Mouse (Mus musculus): ENCODE results near the gene Prpsap1.
"Not testable (repeated sequence)": the region's sequence is repeated elsewhere in the genome, so short reads cannot be mapped to it uniquely, and the experiment has no call there.

Gene Prpsap1

GRCm38 (mm10) chr11:116515330-116516020 is 21.5 kb upstream of the Prpsap1 start:
- peak; percentile 34 for DNase-seq

DNA sequence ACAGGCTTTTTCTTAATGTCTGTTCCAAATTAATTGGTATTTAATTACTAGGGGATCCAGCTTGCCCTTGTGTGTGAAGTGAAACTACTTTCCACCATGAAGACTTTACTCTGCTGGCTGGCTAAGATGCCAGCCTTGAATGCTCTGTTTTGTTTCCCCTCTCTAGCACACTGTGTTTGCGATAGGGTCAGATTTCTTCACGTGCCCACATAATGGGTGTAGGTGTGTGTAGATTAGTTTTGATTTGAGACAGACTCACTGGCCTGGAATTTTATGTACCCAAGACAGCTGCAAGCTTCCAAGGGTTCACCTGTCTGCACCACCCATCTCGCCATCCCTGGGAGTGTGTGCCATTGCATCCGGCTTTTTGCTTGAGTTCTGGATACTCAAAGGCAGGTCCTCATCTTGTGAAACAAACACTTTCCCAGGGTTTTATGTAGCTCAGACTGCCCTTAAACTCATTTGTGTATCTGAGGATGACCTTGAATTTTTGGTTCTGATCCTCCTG is 19.6 kb upstream of the Prpsap1 start:
- DNase-seq: no peak

DNA sequence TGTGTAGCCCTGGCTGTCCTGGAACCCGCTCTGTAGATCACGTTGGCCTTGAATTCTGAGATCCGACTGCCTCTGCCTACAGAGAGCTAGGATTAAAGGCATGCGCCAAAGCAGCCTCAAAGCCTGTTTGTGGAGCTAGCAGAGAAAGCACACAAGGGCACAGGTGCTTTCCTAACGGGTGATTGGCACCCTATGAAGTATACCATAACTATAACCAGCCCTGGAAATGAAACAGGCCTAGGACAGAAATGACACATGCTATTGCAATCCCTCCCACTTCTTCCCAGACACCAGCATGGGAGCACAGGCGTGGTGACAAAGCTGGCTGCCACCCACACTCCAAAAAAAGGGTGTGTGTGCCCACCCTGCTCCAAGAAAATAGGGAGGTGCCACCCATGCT is 19.0 kb upstream of the Prpsap1 start:
- DNase-seq: no peak

- no peak for DNase-seq
Observed at GRCm38 (mm10) chr11:116512154-116512553, 18.2 kb upstream of the Prpsap1 start.

- no peak for DNase-seq
Observed at GRCm38 (mm10) chr11:116511301-116511868, 17.4 kb upstream of the Prpsap1 start.

GRCm38 (mm10) chr11:116508689-116509088 is 14.7 kb upstream of the Prpsap1 start:
- DNase-seq: no peak

GRCm38 (mm10) chr11:116506151-116506875 is 12.3 kb upstream of the Prpsap1 start:
- no peak for DNase-seq

- no peak for DNase-seq
Observed at GRCm38 (mm10) chr11:116505573-116505972, 11.6 kb upstream of the Prpsap1 start.

DNA sequence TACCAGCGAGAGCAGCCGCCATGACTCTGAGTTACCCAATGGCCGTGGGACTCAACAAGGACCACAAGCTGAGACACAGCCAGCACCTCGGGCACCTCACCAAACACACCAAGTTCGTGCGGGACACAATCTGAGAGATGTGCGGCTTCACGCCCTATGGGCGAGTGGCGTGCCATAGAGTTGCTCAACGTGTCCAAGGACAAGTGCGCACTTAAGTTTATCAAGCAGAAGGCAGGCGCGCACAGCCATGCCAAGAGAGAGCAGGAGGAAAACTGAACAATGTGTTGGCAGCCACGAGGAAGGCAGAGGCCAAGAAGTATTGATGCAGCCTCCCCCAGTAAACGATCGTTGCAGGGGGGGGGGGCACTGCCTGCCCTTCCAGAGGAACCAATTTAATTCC is 10.5 kb upstream of the Prpsap1 start:
- DNase-seq: no peak

DNA sequence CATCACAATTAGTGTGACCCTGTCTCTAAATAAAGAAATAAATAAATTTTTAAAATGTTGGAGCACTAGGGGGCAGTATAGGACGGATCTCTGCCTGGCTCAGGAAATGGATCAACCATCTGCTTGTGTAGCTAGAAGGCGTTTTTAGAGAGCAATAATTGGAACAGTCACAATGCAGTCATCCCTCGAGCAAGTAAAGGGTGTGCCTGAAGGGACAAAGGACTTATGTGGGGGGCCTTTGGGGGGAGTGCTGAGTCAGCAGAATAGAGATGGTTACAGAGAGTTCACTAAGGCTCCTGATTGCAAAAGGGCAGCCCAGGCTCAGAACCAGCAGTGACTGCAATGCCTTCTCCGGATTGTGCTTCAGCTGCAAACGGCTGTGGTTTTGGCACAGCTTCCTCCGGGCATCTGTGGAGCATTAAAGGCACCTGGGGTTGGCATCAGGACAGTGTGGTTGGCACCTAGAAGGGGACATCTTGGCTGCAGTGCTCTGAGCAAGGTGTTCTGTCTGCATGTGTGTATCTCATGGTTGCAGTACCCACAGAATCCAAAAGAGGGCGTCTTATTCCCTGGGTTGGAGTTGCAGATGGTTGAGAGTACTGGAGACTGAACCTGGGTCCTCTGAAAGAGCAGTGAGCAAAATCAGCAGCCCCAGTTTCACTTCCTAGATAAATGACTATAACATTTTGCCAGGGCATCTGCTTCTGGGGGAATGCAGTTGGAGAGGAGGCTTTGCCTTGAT is 7.2 kb upstream of the Prpsap1 start:
- peak; percentile 43 for DNase-seq

GRCm38 (mm10) chr11:116499018-116499417 is 5.0 kb upstream of the Prpsap1 start:
- DNase-seq: no peak

GRCm38 (mm10) chr11:116498596-116498995 is 4.6 kb upstream of the Prpsap1 start:
- no peak for DNase-seq

GRCm38 (mm10) chr11:116497313-116497712 is 3.3 kb upstream of the Prpsap1 start:
- DNase-seq: no peak

DNA sequence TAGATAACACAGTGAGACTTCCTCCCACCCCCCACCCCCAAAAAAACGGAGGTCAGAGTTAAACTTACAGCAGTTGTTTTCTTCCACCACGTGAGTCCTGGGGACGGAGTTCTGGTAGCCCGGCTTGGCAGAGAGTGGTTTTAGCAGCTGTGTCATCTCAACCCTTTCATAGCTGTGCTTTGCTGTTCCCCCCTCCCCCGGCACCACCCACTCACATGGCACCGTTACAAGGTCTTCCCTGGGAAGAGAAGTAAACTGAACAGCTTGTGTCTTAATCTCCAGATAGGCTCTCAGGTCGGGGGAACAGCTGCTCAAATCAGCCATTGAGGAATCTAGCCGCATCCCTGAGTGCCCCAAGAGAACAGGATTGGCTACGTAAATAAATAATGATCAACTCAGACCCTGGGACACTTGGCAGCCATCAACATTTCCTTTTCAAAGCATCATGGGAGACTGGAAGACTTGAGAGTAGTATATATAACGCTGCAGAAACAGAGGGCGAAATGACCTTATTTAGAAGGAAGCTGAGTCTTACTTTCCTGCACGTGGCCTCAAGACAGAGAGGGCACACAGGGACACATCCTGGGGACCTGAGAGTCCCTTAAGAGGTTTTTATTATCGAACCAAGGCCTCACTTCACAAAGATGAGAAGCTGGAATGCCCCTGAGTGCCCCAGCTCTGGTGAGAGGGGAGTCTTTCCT is 622 bp upstream of the Prpsap1 start:
- peak; percentile 43 for DNase-seq

DNA sequence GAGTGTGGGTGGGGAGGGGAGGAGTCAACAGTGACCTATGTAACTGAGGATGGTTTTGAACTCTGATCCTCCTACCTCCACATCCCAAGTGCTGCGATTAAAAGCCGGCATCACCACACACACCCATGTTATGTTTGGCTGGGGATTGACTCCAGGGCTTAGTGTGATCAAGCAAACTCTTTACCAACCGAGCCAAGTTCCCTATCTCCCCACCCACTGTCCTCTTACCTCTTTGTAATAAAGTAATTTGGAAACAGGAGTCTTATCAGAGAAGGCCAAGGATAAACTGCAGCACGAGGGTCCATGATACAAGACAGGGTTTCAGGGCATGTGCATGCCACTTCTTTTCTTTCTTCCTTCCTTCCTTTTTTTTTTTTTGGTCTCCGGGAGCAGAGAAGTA is 811 bp downstream of the Prpsap1 start:
- DNase-seq: no peak

DNA sequence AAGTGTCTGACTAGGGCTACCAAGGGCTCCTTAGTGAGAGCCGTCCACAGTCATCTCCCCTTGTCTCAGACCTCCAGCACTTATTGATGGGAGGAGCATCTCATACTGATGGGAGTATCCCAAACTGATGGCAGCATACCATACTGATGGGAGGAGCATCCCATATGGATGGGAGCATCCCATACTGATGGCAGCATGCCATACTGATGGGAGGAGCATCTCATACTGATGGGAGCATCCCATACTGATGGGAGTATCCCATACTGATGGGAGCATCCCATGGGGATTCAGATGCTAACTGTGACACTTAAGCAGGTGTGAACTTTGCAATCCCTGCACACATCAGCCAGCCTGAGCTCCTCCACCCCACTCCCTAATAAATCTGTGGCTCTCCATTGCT is 1.5 kb downstream of the Prpsap1 start:
- not testable (repeated sequence) for DNase-seq

DNA sequence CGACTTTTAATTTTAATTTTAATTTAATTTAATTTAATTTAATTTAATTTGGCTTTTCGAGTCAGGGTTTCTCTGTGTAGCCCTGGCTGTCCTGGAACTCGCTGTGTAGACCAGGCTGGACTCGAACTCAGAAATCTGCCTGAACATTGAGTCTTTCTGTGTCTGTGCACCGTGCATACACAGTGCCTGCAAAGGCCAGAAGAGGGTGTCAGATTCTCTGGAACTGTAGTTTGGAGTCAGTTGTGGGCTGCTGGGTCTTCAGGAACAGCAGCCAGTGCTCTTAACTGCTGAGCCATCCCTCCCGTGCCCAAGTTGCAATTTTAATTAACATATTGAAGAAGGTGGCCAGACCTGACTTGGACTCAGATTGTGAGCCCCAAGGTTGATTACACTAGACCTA is 2.7 kb downstream of the Prpsap1 start:
- DNase-seq: no peak

DNA sequence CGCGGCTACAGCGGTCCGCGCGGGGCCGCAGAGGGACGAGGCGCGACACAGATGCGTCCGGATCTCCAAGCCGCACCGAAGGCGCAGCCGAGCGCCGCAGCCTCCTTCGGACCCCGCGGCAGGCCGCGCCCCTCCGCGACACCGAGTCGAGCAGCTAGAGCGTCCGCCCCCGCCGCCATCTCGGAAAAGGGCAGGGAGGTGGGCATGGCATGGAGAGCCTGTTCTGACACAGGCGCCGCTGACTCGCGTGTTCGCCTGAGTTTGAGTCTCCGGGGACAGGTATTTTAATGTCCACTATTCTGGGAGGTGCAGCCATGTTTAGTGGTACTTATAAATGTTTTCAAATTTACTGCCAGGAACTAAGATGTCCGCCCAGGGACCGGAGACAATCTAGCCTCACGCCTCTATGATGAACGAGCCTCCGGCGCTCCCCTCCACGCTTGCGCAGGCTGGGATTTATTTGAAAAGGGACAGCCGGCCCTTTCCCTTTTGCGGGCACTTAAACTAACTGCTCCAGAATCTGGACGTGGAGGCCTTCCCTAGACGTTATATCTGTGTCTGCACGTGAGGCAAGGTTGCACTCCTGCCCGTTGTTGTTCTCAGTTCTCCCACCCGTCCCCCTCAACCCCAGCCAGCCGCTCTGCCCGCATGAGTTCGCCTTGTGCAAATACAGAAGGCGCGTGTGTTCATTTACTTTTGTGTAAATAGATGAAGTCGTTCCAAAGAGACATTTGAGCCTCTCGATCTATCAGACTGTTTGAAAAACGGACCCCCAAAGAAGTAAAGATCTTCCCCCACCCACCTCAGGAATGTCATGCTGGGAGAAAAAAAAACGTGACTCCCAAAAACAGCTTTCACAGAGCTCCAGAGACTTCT is 3.5 kb downstream of the Prpsap1 start:
- peak; percentile 91 for DNase-seq

DNA sequence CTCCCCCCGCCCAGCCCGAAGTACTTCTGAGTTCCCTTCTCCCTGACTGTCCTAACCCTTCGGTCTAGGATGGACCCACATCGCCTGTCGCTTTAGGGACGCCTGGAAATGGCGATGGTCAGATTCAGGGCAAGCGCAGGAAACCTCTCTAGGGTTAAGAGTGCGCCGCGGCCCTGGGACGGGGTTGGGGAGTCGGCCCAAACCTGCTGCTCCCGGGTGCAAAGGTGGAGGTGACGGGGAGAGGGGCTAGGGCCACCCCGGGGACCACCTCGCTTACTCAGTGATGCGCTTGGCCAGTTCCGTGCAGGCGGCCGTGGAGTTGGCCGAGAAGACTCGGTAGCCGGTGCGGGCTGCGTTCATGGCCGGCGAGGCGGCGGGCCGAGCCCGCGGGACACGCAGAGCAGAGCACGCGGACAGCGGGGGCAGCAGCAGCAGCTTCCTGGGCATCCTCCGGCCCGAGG is 4.2 kb downstream of the Prpsap1 start:
- no peak for DNase-seq

- no peak for DNase-seq
Observed at GRCm38 (mm10) chr11:116488693-116489375, 5.2 kb downstream of the Prpsap1 start.

- no peak for DNase-seq
Observed at GRCm38 (mm10) chr11:116488207-116488606, 5.8 kb downstream of the Prpsap1 start.

Measured in kidney, adult 18-20 months (tissue).